Mouse (Mus musculus) kidney, embryonic 14.5 days (tissue): ENCODE measurements around the gene Lcn2. TPM values are rescaled to one million over a fixed set of nuclear protein-coding genes. Genes with fewer than 3 reads are reported as not detected.

Source experiments
- ATAC-seq: fragments of 200-750 bp; cut with Nextera tagmentation; 2 replicates; pipeline ENCODE4 v1.8.0; 2017; ENCODE audit warnings: moderate number of reproducible peaks, mild to moderate bottlenecking, moderate TSS enrichment, moderate library complexity; ENCODE audit not compliant: low FRiP score, low TSS enrichment
- H3K27ac ChIP-seq: fragments of 300-500 bp; sonication (generic); 2 replicates; pipeline ENCODE4 v1.5.1; 2014; ENCODE audit warnings: low read depth, mild to moderate bottlenecking, low read length, moderate library complexity, mixed read lengths
- H3K27me3 ChIP-seq: fragments of 300-500 bp; sonication (generic); 2 replicates; pipeline ENCODE4 v1.6.1; 2014; ENCODE audit warnings: mild to moderate bottlenecking, low read length; ENCODE audit not compliant: control insufficient read depth, insufficient read depth
- H3K36me3 ChIP-seq: fragments of 300-500 bp; sonication (generic); 2 replicates; pipeline ENCODE4 v1.6.1; 2014; ENCODE audit warnings: low read length, mixed read lengths; ENCODE audit not compliant: control insufficient read depth, insufficient read depth
- H3K4me1 ChIP-seq: fragments of 300-500 bp; sonication (generic); 2 replicates; pipeline ENCODE4 v1.6.1; 2014; ENCODE audit warnings: low read length, mixed read lengths; ENCODE audit not compliant: control insufficient read depth, insufficient read depth
- H3K4me2 ChIP-seq: fragments of 300-500 bp; sonication (generic); replicated peaks from 2 replicates; pipeline ENCODE4 v1.6.1; 2014; ENCODE audit warnings: low read depth, mild to moderate bottlenecking, low read length
- H3K4me3 ChIP-seq: fragments of 300-500 bp; sonication (generic); 2 replicates; pipeline ENCODE4 v1.5.1; 2014; ENCODE audit warnings: mild to moderate bottlenecking, low read length
- H3K9ac ChIP-seq: fragments of 300-500 bp; sonication (generic); 2 replicates; pipeline ENCODE4 v1.6.1; 2014; ENCODE audit warnings: low read depth, mild to moderate bottlenecking, low read length, moderate library complexity
- H3K9me3 ChIP-seq: fragments of 300-500 bp; sonication (generic); 2 replicates; pipeline ENCODE4 v1.6.1; 2016; ENCODE audit warnings: low read length; ENCODE audit not compliant: control insufficient read depth
- WGBS: fragments of 180-500 bp; shearing (Covaris S2); extraction: QIAGEN DNeasy Blood & Tissue Kit; methylation state at CpG from one replicate; pipeline ENCODE4 v1.1.7; 2014; 5-methylcytosine and 5-hydroxymethylcytosine counted together
- polyA plus RNA-seq: library from polyadenylated mRNA; unstranded; fragments of >200 nt; fragmentation: Nextera tagmentation; extraction: Ambion mirVana; gene quantifications from 2 replicates; pipeline ENCODE4 v1.2.1, GENCODE M21; 2014

Gene Lcn2
- polyA plus RNA-seq, result 1.6 and 1.7 TPM in 2 replicates

- Histone ChIP-seq H3K4me1 (no peaks in the 10 kb centered on the region), H3K4me3 (no peak within 1 kb of the TSS), H3K9ac (no peak within 1 kb of the TSS), H3K36me3 (no peaks in the 10 kb centered on the region), H3K27ac (no peak within 1 kb of the TSS), H3K9me3 (no peaks in the 10 kb centered on the region), H3K27me3 (0 out of 2 replicates have a peak, but pooled peaks cover under 1% of the 10 kb centered on the region), H3K4me2 (no peak within 1 kb of the TSS)
- no peak for ATAC-seq
- 62% methylated on average over 5 of the region's 5 CpGs for WGBS
Measured at GRCm38 (mm10) chr2:32387706-32388490, at the start of gene Lcn2. Gene Lcn2, minus strand, starts transcription at chr2:32388252.

GRCm38 (mm10) chr2:32437612-32438166 lies 49.6 kb upstream of the Lcn2 start:
- no peak overlapping the region for H3K9ac ChIP-seq
- H3K27ac ChIP-seq, result peak overlapping the region; percentile 53
- no peak overlapping the region for H3K4me3 ChIP-seq
- WGBS, result 56% methylated on average over 2 of the region's 2 CpGs
- ATAC-seq, result no peak
- no peaks in the 10 kb centered on the region for H3K27me3 ChIP-seq
- H3K4me2 ChIP-seq, result no peak overlapping the region
- peaks cover 18% of the 10 kb centered on the region for H3K4me1 ChIP-seq
- no peaks in the 10 kb centered on the region for H3K9me3 ChIP-seq
- no peaks in the 10 kb centered on the region for H3K36me3 ChIP-seq

DNA sequence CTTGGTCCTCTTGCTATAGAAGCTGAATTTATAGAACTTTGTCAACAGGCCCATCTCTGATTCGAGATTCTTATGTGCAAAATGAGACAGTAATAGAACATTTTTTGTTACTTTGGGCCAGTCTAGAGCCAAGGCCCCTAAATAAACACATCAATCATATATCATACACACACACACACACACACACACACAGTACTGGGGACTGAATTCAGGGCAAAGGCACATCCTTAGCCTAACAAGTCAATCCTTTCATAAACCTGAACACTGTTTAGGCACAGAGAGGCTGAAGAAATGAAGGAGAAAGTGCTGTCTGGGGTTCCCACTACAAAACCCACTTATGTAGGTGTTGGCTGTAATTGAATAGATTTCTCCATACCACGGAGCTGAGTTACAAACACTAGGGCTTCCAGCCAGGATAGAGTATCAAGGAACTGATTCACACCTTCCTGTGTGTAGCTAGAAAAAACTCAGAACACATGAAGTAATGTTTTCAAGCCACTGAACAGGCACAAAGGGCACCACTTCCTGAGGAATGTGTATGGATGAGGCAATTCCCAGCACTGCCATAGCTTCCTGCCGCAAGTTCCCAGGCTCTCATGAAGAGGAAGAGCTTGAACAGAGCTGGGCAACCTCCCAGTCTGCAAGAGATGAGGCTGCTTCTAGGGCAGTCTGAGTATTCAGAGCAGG lies 48.8 kb upstream of the Lcn2 start:
- no peak overlapping the region for H3K4me2 ChIP-seq
- H3K27me3 ChIP-seq, result no peaks in the 10 kb centered on the region
- no peak for ATAC-seq
- H3K4me3 ChIP-seq, result no peak overlapping the region
- no peaks in the 10 kb centered on the region for H3K36me3 ChIP-seq
- WGBS, result 65% methylated on average over 3 of the region's 3 CpGs
- no peak overlapping the region for H3K9ac ChIP-seq
- peak overlapping the region; percentile 53 for H3K27ac ChIP-seq
- no peaks in the 10 kb centered on the region for H3K9me3 ChIP-seq
- peaks cover 18% of the 10 kb centered on the region for H3K4me1 ChIP-seq

- Histone ChIP-seq H3K9me3 (no peaks in the 10 kb centered on the region), H3K4me1 (peaks cover 27% of the 10 kb centered on the region), H3K36me3 (no peaks in the 10 kb centered on the region), H3K4me3 (peak overlapping the region; percentile 48), H3K27ac (peak overlapping the region; percentile 49), H3K4me2 (peak overlapping the region; percentile 68), H3K27me3 (no peaks in the 10 kb centered on the region), H3K9ac (peak overlapping the region; percentile 69)
- ATAC-seq, result peak; percentile 91
- 5% methylated on average over 18 of the region's 18 CpGs for WGBS
Measured at GRCm38 (mm10) chr2:32430701-32431676, 42.9 kb upstream of the Lcn2 start.

DNA sequence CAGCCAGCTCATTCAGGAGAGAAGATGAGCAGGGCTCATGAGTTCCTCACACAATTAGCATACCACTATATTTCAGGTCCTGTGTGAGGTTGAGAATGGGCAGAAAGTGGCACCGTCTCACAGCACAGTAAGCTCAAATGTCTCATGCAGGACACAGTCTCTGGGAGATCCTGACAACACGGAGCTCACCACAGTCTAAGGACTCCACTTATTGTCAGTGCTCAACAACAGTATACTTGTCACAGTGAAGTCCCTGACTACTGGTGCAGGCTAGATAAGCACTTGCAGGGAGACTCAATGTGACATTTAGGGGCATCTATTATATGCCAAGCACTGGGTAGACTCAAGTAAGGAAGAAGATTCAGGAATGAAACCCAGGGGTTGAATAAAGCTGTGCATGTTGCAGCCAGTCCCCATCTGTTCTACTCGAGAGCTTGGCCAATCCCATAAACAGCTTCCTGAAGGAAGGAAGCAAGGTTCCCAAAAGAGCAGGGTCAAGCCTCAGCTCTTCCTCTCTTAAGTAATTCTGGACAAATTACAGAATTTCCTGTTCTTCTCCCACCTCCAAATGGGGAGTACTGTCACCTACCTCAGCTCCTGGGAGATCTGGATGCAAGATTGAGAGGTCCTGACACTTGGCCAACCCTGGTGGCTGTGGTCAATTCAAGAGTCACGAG lies 41.3 kb upstream of the Lcn2 start:
- no peaks in the 10 kb centered on the region for H3K36me3 ChIP-seq
- H3K9ac ChIP-seq, result no peak overlapping the region
- 65% methylated on average over 4 of the region's 4 CpGs for WGBS
- H3K27ac ChIP-seq, result peak overlapping the region; percentile 71; the same call in 1 of the 2 replicates
- no peaks in the 10 kb centered on the region for H3K27me3 ChIP-seq
- H3K4me2 ChIP-seq, result peak overlapping the region; percentile 31
- no peaks in the 10 kb centered on the region for H3K9me3 ChIP-seq
- ATAC-seq, result no peak
- peaks cover 38% of the 10 kb centered on the region for H3K4me1 ChIP-seq
- H3K4me3 ChIP-seq, result no peak overlapping the region

DNA sequence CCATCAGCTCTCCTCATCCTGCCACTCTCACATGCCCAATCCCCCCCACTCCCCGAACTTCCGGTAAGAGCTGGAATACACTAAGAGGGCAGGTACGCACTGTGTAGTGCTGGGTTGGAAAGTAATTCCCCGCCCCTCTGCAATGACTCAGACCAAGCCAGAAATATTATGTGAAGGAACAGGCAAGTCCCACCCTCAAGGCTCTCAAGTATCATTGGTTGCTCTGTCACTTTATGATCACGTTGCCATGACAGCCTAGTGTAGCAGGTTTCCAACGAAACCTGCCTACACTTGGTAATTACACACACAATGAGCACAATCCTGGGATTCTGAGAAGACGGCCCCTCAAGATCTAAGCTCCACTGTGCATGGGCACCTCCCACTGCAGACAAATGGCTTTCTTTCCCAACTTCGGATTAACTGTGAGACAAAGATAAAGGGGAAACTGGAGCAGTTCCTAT lies 40.2 kb upstream of the Lcn2 start:
- Histone ChIP-seq H3K4me2 (peak overlapping the region; percentile 31), H3K9me3 (no peaks in the 10 kb centered on the region), H3K9ac (peak overlapping the region; percentile 28; the same call in 1 of the 2 replicates), H3K27me3 (no peaks in the 10 kb centered on the region), H3K27ac (peak overlapping the region; percentile 71), H3K36me3 (no peaks in the 10 kb centered on the region), H3K4me3 (peak overlapping the region; percentile 16), H3K4me1 (peaks cover 46% of the 10 kb centered on the region)
- ATAC-seq, result peak; percentile 61
- 25% methylated on average over 8 of the region's 8 CpGs for WGBS

- H3K9me3 ChIP-seq, result no peaks in the 10 kb centered on the region
- 0 out of 2 replicates have a peak overlapping the region, but pooled peaks have one; percentile 10 for H3K4me2 ChIP-seq
- no peaks in the 10 kb centered on the region for H3K27me3 ChIP-seq
- peaks cover 52% of the 10 kb centered on the region for H3K4me1 ChIP-seq
- no peak overlapping the region for H3K4me3 ChIP-seq
- ATAC-seq, result no peak
- H3K36me3 ChIP-seq, result no peaks in the 10 kb centered on the region
- H3K9ac ChIP-seq, result no peak overlapping the region
- H3K27ac ChIP-seq, result peak overlapping the region; percentile 24; the same call in 1 of the 2 replicates
- 79% methylated on average over 5 of the region's 5 CpGs for WGBS
Measured at GRCm38 (mm10) chr2:32427720-32428119, 39.7 kb upstream of the Lcn2 start.

- Histone ChIP-seq H3K4me1 (peaks cover 56% of the 10 kb centered on the region), H3K9ac (no peak overlapping the region), H3K27me3 (no peaks in the 10 kb centered on the region), H3K27ac (no peak overlapping the region), H3K9me3 (no peaks in the 10 kb centered on the region), H3K4me2 (no peak overlapping the region), H3K4me3 (no peak overlapping the region), H3K36me3 (peaks cover 1% of the 10 kb centered on the region; the same call in 1 of the 2 replicates)
- WGBS, result 96% methylated on average over 1 of the region's 1 CpGs
- ATAC-seq, result no peak
Measured at GRCm38 (mm10) chr2:32426141-32426540, 38.1 kb upstream of the Lcn2 start.
